Mouse (Mus musculus) hindbrain, embryonic 12.5 days (tissue): ENCODE results near the gene Cep131. TPM values are rescaled to one million over a fixed set of nuclear protein-coding genes. Genes with fewer than 3 reads are reported as not detected.

Experiments
- ATAC-seq: fragments of 200-750 bp; cut with Nextera tagmentation; 2 replicates; pipeline ENCODE4 v1.8.0; 2017; ENCODE audit warnings: moderate TSS enrichment; ENCODE audit not compliant: low FRiP score
- H3K27ac ChIP-seq: fragments of 300-500 bp; sonication (generic); 2 replicates; pipeline ENCODE4 v1.5.1; 2016; ENCODE audit warnings: mild to moderate bottlenecking
- H3K27me3 ChIP-seq: fragments of 300-500 bp; sonication (generic); 2 replicates; pipeline ENCODE4 v1.6.1; 2016; ENCODE audit warnings: mild to moderate bottlenecking
- H3K36me3 ChIP-seq: fragments of 300-500 bp; sonication (generic); 2 replicates; pipeline ENCODE4 v1.6.1; 2016; ENCODE audit warnings: mild to moderate bottlenecking
- H3K4me1 ChIP-seq: fragments of 300-500 bp; sonication (generic); 2 replicates; pipeline ENCODE4 v1.6.1; 2016
- H3K4me2 ChIP-seq: fragments of 300-500 bp; sonication (generic); replicated peaks from 2 replicates; pipeline ENCODE4 v1.6.1; 2016; ENCODE audit warnings: mild to moderate bottlenecking
- H3K4me3 ChIP-seq: fragments of 300-500 bp; sonication (generic); 2 replicates; pipeline ENCODE4 v1.5.1; 2016; ENCODE audit warnings: mild to moderate bottlenecking
- H3K9ac ChIP-seq: fragments of 300-500 bp; sonication (generic); 2 replicates; pipeline ENCODE4 v1.6.1; 2016; ENCODE audit warnings: mild to moderate bottlenecking, moderate library complexity
- H3K9me3 ChIP-seq: fragments of 300-500 bp; sonication (generic); replicated peaks from 2 replicates; pipeline ENCODE4 v1.6.1; 2016; ENCODE audit warnings: mild to moderate bottlenecking
- WGBS: fragments of 180-500 bp; shearing (Covaris S2); methylation state at CpG from one replicate; pipeline ENCODE4 v1.1.7; 2016; 5-methylcytosine and 5-hydroxymethylcytosine counted together
- polyA plus RNA-seq: library from polyadenylated mRNA; unstranded; fragments of >200 nt; fragmentation: Nextera tagmentation; extraction: Ambion mirVana; gene quantifications from 2 replicates; pipeline ENCODE4 v1.2.1, GENCODE M21; 2016

The Cep131 gene
- polyA plus RNA-seq, 1 experiment from 2014 or later: 47.3 TPM

DNA sequence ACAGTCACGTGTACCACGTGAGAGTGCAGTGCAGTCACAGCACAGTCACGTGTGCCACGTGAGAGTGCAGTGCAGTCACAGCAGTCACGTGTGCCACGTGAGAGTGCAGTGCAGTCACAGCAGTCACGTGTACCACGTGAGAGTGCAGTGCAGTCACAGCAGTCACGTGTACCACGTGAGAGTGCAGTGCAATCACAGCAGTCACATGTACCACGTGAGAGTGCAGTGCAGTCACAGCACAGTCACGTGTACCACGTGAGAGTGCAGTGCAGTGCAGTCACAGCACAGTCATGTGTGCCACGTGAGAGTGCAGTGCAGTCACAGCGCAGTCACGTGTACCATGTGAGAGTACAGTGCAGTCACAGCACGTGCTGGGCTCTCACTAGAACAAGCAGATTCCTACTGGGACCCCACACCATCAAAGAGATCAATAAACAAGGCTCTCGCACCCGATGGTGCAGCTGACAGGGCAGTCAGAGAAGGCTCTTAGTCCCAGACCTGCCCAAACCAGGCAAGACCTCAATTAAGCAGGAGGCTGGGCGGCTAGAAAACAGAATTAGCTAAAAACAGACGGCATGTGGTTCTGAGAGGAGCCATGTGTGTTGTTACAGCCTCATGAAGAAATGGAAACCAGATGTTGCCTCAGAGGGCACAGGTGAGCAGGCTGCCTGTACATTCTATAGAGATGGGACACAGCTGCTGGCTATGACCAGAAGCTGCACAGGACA is 28.0 kb upstream of the Cep131 start:
- H3K4me3 ChIP-seq: no peak overlapping the region
- no peak overlapping the region for H3K4me2 ChIP-seq
- no peak overlapping the region for H3K27ac ChIP-seq
- ATAC-seq: no peak
- 0 out of 2 replicates have a peak, but pooled peaks cover 4% of the 10 kb centered on the region for H3K4me1 ChIP-seq
- H3K9ac ChIP-seq: no peak overlapping the region
- 90% methylated on average over 21 of the region's 21 CpGs for WGBS
- no peaks in the 10 kb centered on the region for H3K27me3 ChIP-seq
- H3K36me3 ChIP-seq: peaks cover 65% of the 10 kb centered on the region
- no peaks in the 10 kb centered on the region for H3K9me3 ChIP-seq

- ATAC-seq: no peak
- Histone ChIP-seq H3K27me3 (no peaks in the 10 kb centered on the region), H3K9ac (no peak overlapping the region), H3K4me3 (no peak overlapping the region), H3K4me1 (0 out of 2 replicates have a peak, but pooled peaks cover 4% of the 10 kb centered on the region), H3K9me3 (no peaks in the 10 kb centered on the region), H3K36me3 (peaks cover 63% of the 10 kb centered on the region), H3K27ac (peak overlapping the region; percentile 48), H3K4me2 (no peak overlapping the region)
- 88% methylated on average over 4 of the region's 4 CpGs for WGBS
Measured at GRCm38 (mm10) chr11:120112136-120112535, 25.5 kb upstream of the Cep131 start.

GRCm38 (mm10) chr11:120111033-120111432 is 24.4 kb upstream of the Cep131 start:
- Histone ChIP-seq H3K27ac (no peak overlapping the region), H3K4me3 (no peak overlapping the region), H3K4me2 (no peak overlapping the region), H3K9ac (no peak overlapping the region), H3K36me3 (peaks cover 59% of the 10 kb centered on the region), H3K4me1 (0 out of 2 replicates have a peak, but pooled peaks cover 4% of the 10 kb centered on the region), H3K27me3 (no peaks in the 10 kb centered on the region), H3K9me3 (no peaks in the 10 kb centered on the region)
- whole genome bisulfite sequencing: 12% methylated on average over 2 of the region's 2 CpGs
- ATAC-seq: 0 out of 2 replicates have a peak, but pooled peaks have one; percentile 21

DNA sequence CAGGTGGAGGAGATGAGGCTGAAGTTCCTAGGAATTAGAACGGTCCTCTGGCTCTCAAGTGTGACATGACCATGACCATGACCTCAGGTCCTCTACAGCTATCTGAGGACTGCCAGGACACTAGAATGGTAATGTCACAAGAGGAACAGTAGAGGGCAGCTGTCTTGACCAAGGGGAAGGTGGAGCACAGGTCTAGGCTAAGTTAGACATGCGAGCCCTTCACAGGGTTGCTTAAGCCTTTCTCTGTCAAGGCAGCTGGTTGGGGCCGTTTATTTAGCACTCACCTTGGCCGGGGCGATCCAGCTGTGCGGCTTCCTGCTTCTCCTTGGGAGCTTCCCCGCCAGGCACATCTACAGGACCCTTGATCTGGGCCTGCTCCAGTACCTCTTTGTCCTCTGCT is 23.9 kb upstream of the Cep131 start:
- Histone ChIP-seq H3K36me3 (peaks cover 59% of the 10 kb centered on the region), H3K4me3 (no peak overlapping the region), H3K27me3 (no peaks in the 10 kb centered on the region), H3K9me3 (no peaks in the 10 kb centered on the region), H3K4me1 (0 out of 2 replicates have a peak, but pooled peaks cover 4% of the 10 kb centered on the region), H3K9ac (no peak overlapping the region), H3K27ac (no peak overlapping the region), H3K4me2 (no peak overlapping the region)
- WGBS: 60% methylated on average over 7 of the region's 7 CpGs
- no peak for ATAC-seq

- 73% methylated on average over 14 of the region's 14 CpGs for WGBS
- H3K36me3 ChIP-seq: peaks cover 58% of the 10 kb centered on the region
- H3K9ac ChIP-seq: no peak overlapping the region
Measured at GRCm38 (mm10) chr11:120109558-120110210, 23.1 kb upstream of the Cep131 start.

DNA sequence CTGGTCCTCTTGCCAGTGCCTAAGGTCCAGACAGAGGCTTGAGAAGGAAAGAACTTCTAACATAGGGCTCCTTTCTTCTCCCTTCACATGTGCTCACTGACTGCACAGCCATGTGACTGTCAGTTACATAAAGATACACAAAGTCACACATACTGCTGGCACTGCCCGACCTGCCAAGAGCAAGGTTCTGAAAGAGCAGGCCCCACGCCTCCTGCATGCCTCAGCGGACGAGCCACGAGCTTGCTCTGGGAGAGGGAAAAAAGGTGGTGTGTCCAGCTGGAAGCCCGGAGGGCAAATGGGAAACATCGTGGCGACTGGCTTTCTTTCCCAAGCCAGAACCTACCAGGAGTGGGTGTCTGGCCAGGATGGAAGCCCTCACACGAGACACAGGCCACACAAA is 21.2 kb upstream of the Cep131 start:
- Histone ChIP-seq H3K36me3 (peaks cover 53% of the 10 kb centered on the region), H3K9ac (no peak overlapping the region), H3K27me3 (no peaks in the 10 kb centered on the region), H3K4me2 (no peak overlapping the region), H3K9me3 (no peaks in the 10 kb centered on the region), H3K27ac (no peak overlapping the region), H3K4me3 (no peak overlapping the region), H3K4me1 (0 out of 2 replicates have a peak, but pooled peaks cover 4% of the 10 kb centered on the region)
- 87% methylated on average over 9 of the region's 9 CpGs for WGBS
- ATAC-seq: no peak

More at GRCm38 (mm10) chr11:120109558-120110210, 23.1 kb upstream of the Cep131 start:
- ATAC-seq: no peak; the same call in 1 of the 2 replicates
- Histone ChIP-seq H3K4me2 (no peak overlapping the region), H3K4me1 (0 out of 2 replicates have a peak, but pooled peaks cover 4% of the 10 kb centered on the region), H3K4me3 (no peak overlapping the region), H3K27me3 (no peaks in the 10 kb centered on the region), H3K9me3 (no peaks in the 10 kb centered on the region), H3K27ac (no peak overlapping the region)

- no peaks in the 10 kb centered on the region for H3K4me1 ChIP-seq
- no peak overlapping the region for H3K9ac ChIP-seq
- no peaks in the 10 kb centered on the region for H3K9me3 ChIP-seq
- H3K4me2 ChIP-seq: no peak overlapping the region
- H3K27ac ChIP-seq: no peak overlapping the region
- WGBS: 83% methylated on average over 2 of the region's 2 CpGs
- H3K4me3 ChIP-seq: no peak overlapping the region
- H3K27me3 ChIP-seq: no peaks in the 10 kb centered on the region
- ATAC-seq: no peak
- H3K36me3 ChIP-seq: peaks cover 45% of the 10 kb centered on the region
Measured at GRCm38 (mm10) chr11:120107026-120107425, 20.4 kb upstream of the Cep131 start.

GRCm38 (mm10) chr11:120103431-120103997 is 16.9 kb upstream of the Cep131 start:
- H3K36me3 ChIP-seq: peaks cover 36% of the 10 kb centered on the region
- WGBS: 99% methylated on average over 3 of the region's 3 CpGs

DNA sequence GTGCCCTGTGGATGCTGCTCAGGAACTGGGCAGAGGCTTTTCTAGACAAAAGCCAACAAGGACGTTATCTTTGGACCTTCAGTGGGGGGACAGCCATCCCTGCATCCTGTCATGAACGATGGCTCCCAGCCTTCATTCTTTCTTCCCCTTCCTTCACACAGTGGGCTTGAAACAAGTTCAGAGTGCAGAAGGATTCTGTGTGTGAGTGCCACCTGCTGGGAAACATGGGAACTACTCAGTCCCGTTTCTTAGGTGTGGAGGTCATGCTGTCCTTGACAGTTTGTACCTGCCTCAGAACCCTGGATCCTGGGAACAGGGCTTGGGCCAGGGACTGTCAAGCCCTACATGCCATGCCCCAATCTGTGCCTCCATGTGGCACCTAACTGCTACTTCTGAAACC is 14.4 kb upstream of the Cep131 start:
- 8% methylated on average over 3 of the region's 3 CpGs for WGBS
- no peak overlapping the region for H3K4me2 ChIP-seq
- H3K36me3 ChIP-seq: peaks cover 29% of the 10 kb centered on the region
- H3K27me3 ChIP-seq: no peaks in the 10 kb centered on the region
- no peak overlapping the region for H3K27ac ChIP-seq
- H3K9me3 ChIP-seq: no peaks in the 10 kb centered on the region
- no peak overlapping the region for H3K4me3 ChIP-seq
- ATAC-seq: no peak
- no peak overlapping the region; the same call in 1 of the 2 replicates for H3K9ac ChIP-seq
- peaks cover 25% of the 10 kb centered on the region for H3K4me1 ChIP-seq

More at GRCm38 (mm10) chr11:120103431-120103997, 16.9 kb upstream of the Cep131 start:
- H3K4me2 ChIP-seq: no peak overlapping the region
- ATAC-seq: no peak
- H3K4me1 ChIP-seq: peaks cover 16% of the 10 kb centered on the region
- no peak overlapping the region for H3K4me3 ChIP-seq
- H3K9ac ChIP-seq: no peak overlapping the region
- H3K9me3 ChIP-seq: no peaks in the 10 kb centered on the region
- H3K27ac ChIP-seq: no peak overlapping the region
- no peaks in the 10 kb centered on the region for H3K27me3 ChIP-seq

GRCm38 (mm10) chr11:120098588-120099511 is 12.2 kb upstream of the Cep131 start, which contains the start of the genes Tepsin and Ndufaf8:
TSS of gene Tepsin (minus strand) at chr11:120098731.
TSS of gene Ndufaf8 (plus strand) at chr11:120098928.
- Histone ChIP-seq H3K4me3 (peak within 1 kb of the TSS; percentile 79), H3K4me1 (peaks cover 25% of the 10 kb centered on the region), H3K27me3 (no peaks in the 10 kb centered on the region), H3K9ac (peak within 1 kb of the TSS; percentile 80), H3K36me3 (peaks cover 30% of the 10 kb centered on the region), H3K4me2 (peak within 1 kb of the TSS; percentile 86), H3K9me3 (no peaks in the 10 kb centered on the region), H3K27ac (peak within 1 kb of the TSS; percentile 93)
- ATAC-seq: peak; percentile 96
- WGBS: under 1% methylated on average over 77 of the region's 77 CpGs

DNA sequence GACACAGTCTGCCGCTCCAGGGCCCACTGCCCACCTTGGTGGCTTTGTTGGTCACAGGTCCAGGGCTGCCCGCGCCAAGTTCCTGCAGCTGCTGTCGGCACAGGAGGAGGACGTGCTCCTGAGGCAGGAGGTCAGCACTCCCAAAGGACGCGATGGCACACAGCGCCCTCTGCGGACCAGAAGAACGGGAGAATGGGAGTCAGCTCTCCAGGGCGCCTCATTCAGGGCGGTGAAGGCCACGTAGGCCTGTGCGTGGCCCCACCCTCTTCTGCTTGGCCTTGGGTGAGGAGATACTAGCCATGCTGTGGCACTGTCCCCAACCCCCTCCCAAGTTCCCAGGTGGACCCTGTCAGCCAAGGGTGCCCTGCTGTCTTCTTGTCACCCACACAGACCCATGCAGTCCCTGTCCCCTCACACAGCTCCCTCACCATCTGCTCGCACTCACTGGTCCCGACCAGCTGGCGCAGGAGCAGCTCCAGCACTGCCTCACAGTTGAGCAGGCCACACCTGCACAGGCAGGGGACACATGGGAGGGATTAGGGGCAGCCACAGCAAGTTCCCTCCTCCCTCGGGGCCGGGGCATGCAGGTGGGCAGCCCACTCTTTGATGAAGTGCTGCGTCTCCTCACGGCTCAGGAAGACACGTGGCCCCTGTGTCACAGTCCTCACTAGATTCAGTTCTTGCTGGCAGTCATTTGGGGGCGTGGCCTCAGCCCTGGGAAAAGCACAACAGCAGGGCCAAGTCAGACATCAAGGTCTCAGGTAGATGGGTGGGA is 6.4 kb upstream of the Cep131 start:
- no peak overlapping the region for H3K4me2 ChIP-seq
- H3K27ac ChIP-seq: no peak overlapping the region
- H3K4me3 ChIP-seq: no peak overlapping the region
- WGBS: 81% methylated on average over 23 of the region's 23 CpGs
- H3K36me3 ChIP-seq: peaks cover 65% of the 10 kb centered on the region
- no peak overlapping the region for H3K9ac ChIP-seq
- no peaks in the 10 kb centered on the region for H3K27me3 ChIP-seq
- no peaks in the 10 kb centered on the region for H3K9me3 ChIP-seq
- 0 out of 2 replicates have a peak, but pooled peaks have one; percentile 6 for ATAC-seq
- peaks cover 7% of the 10 kb centered on the region for H3K4me1 ChIP-seq
